Mouse (Mus musculus) monocyte, adult 5-6 weeks (primary cell): ENCODE data around the gene Ceacam3. TPM values are rescaled to one million over a fixed set of nuclear protein-coding genes. Genes with fewer than 3 reads are reported as not detected.
"Not testable (repeated sequence)": the region's sequence is repeated elsewhere in the genome, so short reads cannot be mapped to it uniquely, and the experiment has no call there.

Experiments
- ATAC-seq: fragments of 153-309, 156-312 bp; replicated peaks from 2 replicates; pipeline ENCODE4 v1.8.0; 2017; ENCODE audit warnings: mild to moderate bottlenecking; ENCODE audit not compliant: low TSS enrichment, insufficient number of reproducible peaks, severe bottlenecking, poor library complexity, low FRiP score
- total RNA-seq: library from RNA; stranded (forward); fragments of 200-1000, 200-491, 200-594 nt; gene quantifications from 3 replicates; pipeline ENCODE4 v1.2.3, GENCODE M21; 2017

Ceacam3 gene
- not detected in 3 replicates for total RNA-seq

GRCm38 (mm10) chr7:17149931-17150330 lies at the start of gene Ceacam3:
TSS of gene Ceacam3 (plus strand) at chr7:17150282.
- no peak for ATAC-seq

- ATAC-seq: not testable (repeated sequence)
These were observed 48.5 kb upstream of the Ceacam3 start for GRCm38 (mm10) chr7:17101631-17102030.

GRCm38 (mm10) chr7:17135307-17135706 lies 14.8 kb upstream of the Ceacam3 start:
- no peak for ATAC-seq

- ATAC-seq: no peak
These were observed 5.6 kb downstream of the Ceacam3 start for GRCm38 (mm10) chr7:17155634-17156033.

- no peak for ATAC-seq
These were observed 7.0 kb downstream of the Ceacam3 start for GRCm38 (mm10) chr7:17156885-17157677.

GRCm38 (mm10) chr7:17159011-17159410 lies 8.9 kb downstream of the Ceacam3 start:
- ATAC-seq: no peak

- no peak for ATAC-seq
These were observed 21.7 kb downstream of the Ceacam3 start for GRCm38 (mm10) chr7:17171827-17172226.

GRCm38 (mm10) chr7:17203177-17203576 lies 53.1 kb downstream of the Ceacam3 start, which contains the start of gene Psg29:
TSS of gene Psg29 (plus strand) at chr7:17203477.
- no peak for ATAC-seq

- no peak for ATAC-seq
These were observed 55.6 kb downstream of the Ceacam3 start for GRCm38 (mm10) chr7:17205530-17206184.

Other genes starting within 250 kb of the Ceacam3 start
- 9.8 to 15.4 TPM (median 14.0 TPM) in 3 replicates for gene Ptgir, start 243.8 kb upstream of the Ceacam3 start, total RNA-seq
- gene Calm3, start 226.2 kb upstream of the Ceacam3 start, total RNA-seq: 169 to 298 TPM (median 195 TPM) in 3 replicates
- gene Pnmal2, start 205.6 kb upstream of the Ceacam3 start, total RNA-seq: 0.10 TPM in 1 of 3 replicates, not detected in the others
- not detected in 3 replicates for gene Pnmal1, start 190.6 kb upstream of the Ceacam3 start, total RNA-seq
- gene Gm42372, start 167.2 kb upstream of the Ceacam3 start, total RNA-seq: 0.49 to 0.75 TPM (median 0.67 TPM) in 3 replicates
- 0.10 to 0.38 TPM in 2 of 3 replicates, not detected in the other for gene Ccdc8, start 157.6 kb upstream of the Ceacam3 start, total RNA-seq
- gene Ppp5c, start 122.4 kb upstream of the Ceacam3 start, total RNA-seq: 25.8 to 48.8 TPM (median 35.1 TPM) in 3 replicates
- gene Hif3a, start 87.9 kb upstream of the Ceacam3 start, total RNA-seq: not detected in 3 replicates
- 0.19 to 0.64 TPM (median 0.29 TPM) in 3 replicates for gene Psg16, start 76.2 kb upstream of the Ceacam3 start, total RNA-seq
- not detected in 3 replicates for gene Psg29, start 53.2 kb downstream of the Ceacam3 start, total RNA-seq